ENCODE assay signal across 8 mouse cellular contexts in genomic region chrX:20869962-20870513, GRCm38 (mm10). TPM values are rescaled to one million over a fixed set of nuclear protein-coding genes. Genes with fewer than 3 reads are reported as not detected.
DNase-seq lines count a peak whose midpoint lies in the region; ATAC-seq and TF ChIP-seq lines count a peak whose summit lies in the region.

Gene Timp1 (plus strand): TSS chrX:20870166.

- H3K9me3 ChIP-seq in kidney, embryonic 14.5 days (ENCODE audit: control insufficient read depth, low read length) = no peaks in the 10 kb centered on the region
- no peaks in the 10 kb centered on the region for H3K9me3 ChIP-seq in intestine, postnatal 0 days (ENCODE audit: control insufficient read depth)

- H3K4me1 ChIP-seq in kidney, embryonic 14.5 days (ENCODE audit: control insufficient read depth, insufficient read depth, low read length) = no peaks in the 10 kb centered on the region
- no peaks in the 10 kb centered on the region for H3K4me1 ChIP-seq in bone marrow, adult 2 months (ENCODE audit: control insufficient read depth, insufficient read depth, low read length)
- no peaks in the 10 kb centered on the region for H3K4me1 ChIP-seq in intestine, postnatal 0 days (replicated peaks; ENCODE audit: control insufficient read depth, insufficient read depth, low read length)

- ATAC-seq in kidney, embryonic 14.5 days (ENCODE audit: low FRiP score, low TSS enrichment) = peak; percentile 92
- ATAC-seq in granulocyte monocyte progenitor cell, adult 5-6 weeks (replicated peaks; ENCODE audit: poor library complexity, severe bottlenecking) = peak; percentile 74
- ATAC-seq in intestine, postnatal 0 days = 0 out of 2 replicates have a peak, but pooled peaks have one; percentile 28

- H3K27ac ChIP-seq in kidney, embryonic 14.5 days (ENCODE audit: low read depth, low read length) = no peak within 1 kb of the TSS
- H3K27ac ChIP-seq in bone marrow, adult 2 months (ENCODE audit: control insufficient read depth, insufficient read depth, low read depth, low read length, poor library complexity) = no peak within 1 kb of the TSS
- no peak within 1 kb of the TSS for H3K27ac ChIP-seq in intestine, postnatal 0 days (ENCODE audit: low read depth, low read length)

- TF ChIP-seq CTCF in bone marrow, adult 2 months (IDR thresholded peaks at IDR 0.05; ENCODE audit: control insufficient read depth, insufficient read depth, low read length) = no peak
- peak; percentile 22; the same call in 1 of the 2 replicates for TF ChIP-seq CTCF in intestine, postnatal 0 days (IDR thresholded peaks at IDR 0.05; ENCODE audit: low read depth)

- peak within 1 kb of the TSS; percentile 42 for H3K4me2 ChIP-seq in kidney, embryonic 14.5 days (replicated peaks; ENCODE audit: low read depth, low read length)
- H3K4me2 ChIP-seq in intestine, postnatal 0 days (replicated peaks; ENCODE audit: low read depth) = peak within 1 kb of the TSS; percentile 57

- no peaks in the 10 kb centered on the region for H3K36me3 ChIP-seq in kidney, embryonic 14.5 days (ENCODE audit: control insufficient read depth, insufficient read depth, low read length)
- H3K36me3 ChIP-seq in intestine, postnatal 0 days (ENCODE audit: control insufficient read depth, insufficient read depth) = no peaks in the 10 kb centered on the region

- H3K4me3 ChIP-seq in kidney, embryonic 14.5 days (ENCODE audit: low read length) = peak within 1 kb of the TSS; percentile 34; the same call in 1 of the 2 replicates
- no peak within 1 kb of the TSS for H3K4me3 ChIP-seq in bone marrow, adult 2 months (replicated peaks; ENCODE audit: control insufficient read depth, low read depth, low read length)
- peak within 1 kb of the TSS; percentile 20 for H3K4me3 ChIP-seq in intestine, postnatal 0 days (ENCODE audit: low read depth, low read length)

- WGBS in kidney, embryonic 14.5 days = 30% methylated on average over 18 of the region's 18 CpGs
- WGBS in bone marrow, adult 2 months = 20% methylated on average over 18 of the region's 18 CpGs
- 16% methylated on average over 18 of the region's 18 CpGs for WGBS in intestine, postnatal 0 days

- H3K9ac ChIP-seq in kidney, embryonic 14.5 days (ENCODE audit: low read depth, low read length) = no peak within 1 kb of the TSS
- H3K9ac ChIP-seq in intestine, postnatal 0 days (ENCODE audit: low read depth, low read length) = no peak within 1 kb of the TSS

- no peak for DNase-seq in kidney, adult 11 months
- DNase-seq in lung, postnatal 4 days = peak; percentile 71 to 78
- DNase-seq in urinary bladder, postnatal 14 days (ENCODE audit: low spot score) = peak; percentile 48
- DNase-seq in layer of hippocampus, postnatal 36 days = no peak

- no peak for TF ChIP-seq POLR2A in bone marrow, adult 2 months (IDR thresholded peaks at IDR 0.05; ENCODE audit: borderline replicate concordance, control insufficient read depth, low read depth, low read length)

- no peaks in the 10 kb centered on the region for H3K27me3 ChIP-seq in kidney, embryonic 14.5 days (ENCODE audit: control insufficient read depth, insufficient read depth, low read length)
- H3K27me3 ChIP-seq in intestine, postnatal 0 days (replicated peaks; ENCODE audit: control insufficient read depth, insufficient read depth, low read length) = no peaks in the 10 kb centered on the region

RNA-seq across cellular contexts. Expression of gene Timp1, which starts in this region (rescaled TPM):
- polyA plus RNA-seq in kidney, embryonic 14.5 days (2014; fragmentation: Nextera tagmentation; extraction: Ambion mirVana) = 23.1 and 28.7 TPM in 2 replicates
- 3.7 and 29.4 TPM in 2 replicates for polyA plus RNA-seq in bone marrow, adult 2 months (2011; ENCODE audit: insufficient read depth, insufficient read length, low replicate concordance, missing spikeins)
- total RNA-seq in granulocyte monocyte progenitor cell, adult 5-6 weeks (2014; fragmentation: Nextera tagmentation) = not detected in 2 replicates
- not detected in 2 replicates for total RNA-seq in granulocyte monocyte progenitor cell, adult 5-6 weeks (2017)
- polyA plus RNA-seq in intestine, postnatal 0 days (2015; fragmentation: Nextera tagmentation; extraction: Ambion mirVana) = 7.0 and 11.5 TPM in 2 replicates
- under 1 TPM; 0.42 to 0.63 TPM for total RNA-seq in layer of hippocampus, postnatal 36 days (2021)

Comparison
In these comparisons a context has a peak if more than half of its experiments do, and no peak if none do; other contexts are left out.
1. Peak in ATAC-seq in granulocyte monocyte progenitor cell, adult 5-6 weeks; RNA of the gene not detected or under 1 TPM.
2. ATAC-seq: peak in every context shown above with its lines; median percentile 92 in kidney, embryonic 14.5 days; 74 in granulocyte monocyte progenitor cell, adult 5-6 weeks; 28 in intestine, postnatal 0 days.
3. DNase-seq: peak in lung, postnatal 4 days (2 of 2) and urinary bladder, postnatal 14 days (single experiment); none in kidney, adult 11 months (single experiment) and layer of hippocampus, postnatal 36 days (0 of 2).